Mouse (Mus musculus) intestine, embryonic 16.5 days (tissue): ENCODE measurements around the gene Eno2. TPM values are rescaled to one million over a fixed set of nuclear protein-coding genes. Genes with fewer than 3 reads are reported as not detected.
"Not testable (repeated sequence)": the region's sequence is repeated elsewhere in the genome, so short reads cannot be mapped to it uniquely, and the experiment has no call there.

Source experiments
- ATAC-seq: fragments of 200-750 bp; cut with Nextera tagmentation; 2 replicates; pipeline ENCODE4 v1.8.0; 2017; ENCODE audit warnings: moderate TSS enrichment, moderate library complexity
- H3K27ac ChIP-seq: fragments of 300-500 bp; sonication (generic); 2 replicates; pipeline ENCODE4 v1.5.1; 2014; ENCODE audit warnings: mild to moderate bottlenecking, low read length
- H3K27me3 ChIP-seq: fragments of 300-500 bp; sonication (generic); replicated peaks from 2 replicates; pipeline ENCODE4 v1.6.1; 2014; ENCODE audit warnings: low read length, control low read depth, mixed read lengths; ENCODE audit not compliant: control insufficient read depth, insufficient read depth
- H3K36me3 ChIP-seq: fragments of 300-500 bp; sonication (generic); 2 replicates; pipeline ENCODE4 v1.6.1; 2014; ENCODE audit warnings: low read length, control low read depth; ENCODE audit not compliant: control insufficient read depth, insufficient read depth
- H3K4me1 ChIP-seq: fragments of 300-500 bp; sonication (generic); 2 replicates; pipeline ENCODE4 v1.6.1; 2014; ENCODE audit warnings: low read length, control low read depth, mixed read lengths; ENCODE audit not compliant: control insufficient read depth, insufficient read depth
- H3K4me2 ChIP-seq: fragments of 300-500 bp; sonication (generic); 2 replicates; pipeline ENCODE4 v1.6.1; 2014; ENCODE audit warnings: low read depth, low read length, control low read depth
- H3K4me3 ChIP-seq: fragments of 300-500 bp; sonication (generic); 2 replicates; pipeline ENCODE4 v1.5.1; 2014; ENCODE audit warnings: mild to moderate bottlenecking, low read length
- H3K9ac ChIP-seq: fragments of 300-500 bp; sonication (generic); 2 replicates; pipeline ENCODE4 v1.6.1; 2014; ENCODE audit warnings: low read depth, low read length
- H3K9me3 ChIP-seq: fragments of 300-500 bp; sonication (generic); 2 replicates; pipeline ENCODE4 v1.6.1; 2016; ENCODE audit warnings: low read length, control low read depth; ENCODE audit not compliant: control insufficient read depth
- WGBS: fragments of 180-500 bp; shearing (Covaris S2); extraction: QIAGEN DNeasy Blood & Tissue Kit; methylation state at CpG from one replicate; pipeline ENCODE4 v1.1.7; 2014; 5-methylcytosine and 5-hydroxymethylcytosine counted together
- polyA plus RNA-seq: library from polyadenylated mRNA; unstranded; fragments of >200 nt; fragmentation: Nextera tagmentation; extraction: Ambion mirVana; gene quantifications from 2 replicates; pipeline ENCODE4 v1.2.1, GENCODE M21; 2015

Gene Eno2
- polyA plus RNA-seq, 1 experiment from 2014 or later, result 7.1 TPM

GRCm38 (mm10) chr6:124807366-124807765, 37.9 kb upstream of the Eno2 start:
- Histone ChIP-seq H3K36me3 (peaks cover 3% of the 10 kb centered on the region; the same call in 1 of the 2 replicates), H3K27ac (peak overlapping the region; percentile 96; the same call in 1 of the 2 replicates), H3K4me2 (no peak overlapping the region), H3K9ac (no peak overlapping the region), H3K9me3 (no peaks in the 10 kb centered on the region), H3K4me3 (no peak overlapping the region), H3K27me3 (no peaks in the 10 kb centered on the region), H3K4me1 (peaks cover 32% of the 10 kb centered on the region)
- ATAC-seq, result no peak
- 87% methylated on average over 4 of the region's 4 CpGs for WGBS

DNA sequence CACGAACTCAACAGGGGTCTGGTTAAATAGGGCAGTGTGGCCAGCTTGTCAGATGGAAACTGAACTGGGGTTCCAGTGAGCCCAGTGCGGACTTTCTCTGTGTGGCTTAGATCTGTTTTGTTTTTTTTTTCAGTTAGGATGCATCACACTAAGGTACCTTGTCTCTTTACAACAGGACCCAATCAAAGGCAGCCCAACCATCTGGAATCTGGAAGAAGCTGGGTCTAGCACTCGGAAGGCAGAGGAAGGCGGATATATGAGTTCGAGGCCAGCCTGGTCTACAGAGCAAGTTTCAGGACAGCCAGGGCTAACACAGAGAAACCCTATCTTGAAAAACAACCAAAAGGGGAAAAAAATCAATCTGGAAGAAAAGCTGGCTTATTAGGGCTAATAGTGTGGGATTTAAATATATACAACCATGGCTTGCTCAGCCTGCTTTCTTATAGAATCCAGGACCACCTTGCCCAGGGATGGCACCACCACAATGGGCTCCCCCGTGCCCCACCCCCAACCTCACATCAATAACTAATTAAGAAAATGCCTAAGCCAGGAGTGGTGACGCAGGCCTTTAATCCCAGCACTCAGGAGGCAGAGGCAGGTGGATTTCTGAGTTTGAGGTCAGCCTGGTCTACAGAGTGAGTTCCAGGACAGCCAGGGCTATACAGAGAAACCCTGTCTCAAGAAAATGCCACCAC, 37.1 kb upstream of the Eno2 start:
- ATAC-seq, result no peak
- H3K36me3 ChIP-seq, result no peaks in the 10 kb centered on the region; the same call in 1 of the 2 replicates
- WGBS, result 76% methylated on average over 7 of the region's 7 CpGs

DNA sequence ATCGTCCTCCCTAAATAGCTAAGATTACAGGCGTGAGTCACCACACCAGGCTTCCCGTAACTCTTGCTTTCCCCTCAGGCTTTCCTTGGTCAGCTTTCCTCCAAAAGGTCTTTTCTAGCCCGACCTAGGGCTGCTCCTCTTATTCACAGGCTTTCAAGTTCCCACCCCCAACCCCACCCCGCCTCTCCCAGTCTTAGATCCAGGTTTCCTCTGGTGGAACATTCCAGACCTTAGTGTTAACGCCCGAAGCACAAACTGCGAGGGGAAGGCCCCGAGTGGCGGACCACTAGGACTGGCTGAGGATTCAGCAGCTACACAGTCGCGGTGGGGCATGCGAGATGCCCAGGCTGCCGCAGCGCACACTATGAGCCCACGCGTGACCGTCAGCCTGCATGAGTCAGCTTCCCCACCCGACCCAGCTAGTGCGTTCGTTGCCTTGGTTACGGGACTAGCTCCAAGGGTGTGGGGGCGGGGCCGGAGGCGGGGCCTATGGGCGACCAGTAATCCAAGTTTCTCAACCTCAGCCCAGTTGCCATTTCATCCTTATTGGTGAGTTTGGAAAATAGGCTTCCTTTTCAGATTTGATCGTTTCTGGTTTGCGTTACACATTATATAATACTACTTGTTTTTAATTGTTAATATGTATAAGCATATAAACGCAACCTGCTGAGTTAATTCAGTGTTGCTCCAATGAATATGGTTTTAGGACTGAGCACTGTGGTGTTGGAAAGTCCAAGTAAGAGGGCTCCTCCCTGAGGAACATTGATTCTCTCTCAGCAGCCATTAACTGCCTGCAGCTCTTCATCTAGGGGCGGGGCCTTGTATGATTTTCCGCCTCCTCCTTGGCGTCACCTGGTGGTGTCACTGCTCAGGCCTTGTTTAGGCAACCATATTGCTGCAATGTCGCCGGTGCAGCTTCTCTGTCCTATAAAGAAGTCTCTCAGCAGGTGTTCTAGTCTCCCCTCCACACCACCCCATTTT, 36.2 kb upstream of the Eno2 start:
- peaks cover 22% of the 10 kb centered on the region for H3K4me1 ChIP-seq
- H3K36me3 ChIP-seq, result no peaks in the 10 kb centered on the region; the same call in 1 of the 2 replicates
- H3K27me3 ChIP-seq, result no peaks in the 10 kb centered on the region
- peak overlapping the region; percentile 71 for H3K9ac ChIP-seq
- peak; percentile 76 for ATAC-seq
- WGBS, result 1% methylated on average over 34 of the region's 34 CpGs
- no peaks in the 10 kb centered on the region for H3K9me3 ChIP-seq
- peak overlapping the region; percentile 59 for H3K4me3 ChIP-seq
- peak overlapping the region; percentile 90 for H3K4me2 ChIP-seq
- H3K27ac ChIP-seq, result peak overlapping the region; percentile 94

More for the DNA sequence above, 37.1 kb upstream of the Eno2 start:
- Histone ChIP-seq H3K4me1 (peaks cover 25% of the 10 kb centered on the region), H3K4me2 (peak overlapping the region; percentile 90), H3K9me3 (no peaks in the 10 kb centered on the region), H3K27me3 (no peaks in the 10 kb centered on the region), H3K27ac (peak overlapping the region; percentile 94), H3K4me3 (peak overlapping the region; percentile 59), H3K9ac (peak overlapping the region; percentile 36)

GRCm38 (mm10) chr6:124804341-124804740, 34.9 kb upstream of the Eno2 start:
- no peak for ATAC-seq
- H3K9me3 ChIP-seq, result no peaks in the 10 kb centered on the region
- no peak overlapping the region for H3K9ac ChIP-seq
- H3K4me2 ChIP-seq, result no peak overlapping the region
- no peak overlapping the region for H3K4me3 ChIP-seq
- no peak overlapping the region for H3K27ac ChIP-seq
- H3K36me3 ChIP-seq, result no peaks in the 10 kb centered on the region
- no peaks in the 10 kb centered on the region for H3K27me3 ChIP-seq
- 89% methylated on average over 3 of the region's 3 CpGs for WGBS
- H3K4me1 ChIP-seq, result peaks cover 14% of the 10 kb centered on the region

GRCm38 (mm10) chr6:124803691-124804090, 34.2 kb upstream of the Eno2 start:
- not testable (repeated sequence) for H3K27me3 ChIP-seq, ATAC-seq, H3K36me3 ChIP-seq, H3K9ac ChIP-seq, H3K4me3 ChIP-seq, H3K9me3 ChIP-seq, H3K27ac ChIP-seq, H3K4me2 ChIP-seq
- WGBS, result 95% methylated on average over 4 of the region's 4 CpGs
- peaks cover 14% of the 10 kb centered on the region for H3K4me1 ChIP-seq

- H3K9ac ChIP-seq, result no peak overlapping the region
- WGBS, result 84% methylated on average over 3 of the region's 3 CpGs
Measured at GRCm38 (mm10) chr6:124803061-124803460, 33.6 kb upstream of the Eno2 start.

GRCm38 (mm10) chr6:124802400-124802799, 32.9 kb upstream of the Eno2 start:
- WGBS, result 21% methylated on average over 4 of the region's 9 CpGs
- Histone ChIP-seq H3K4me3 (peak overlapping the region; percentile 2; the same call in 1 of the 2 replicates), H3K4me2 (peak overlapping the region; percentile 7; the same call in 1 of the 2 replicates)

More at GRCm38 (mm10) chr6:124803061-124803460, 33.6 kb upstream of the Eno2 start:
- H3K27me3 ChIP-seq, result no peaks in the 10 kb centered on the region
- no peak for ATAC-seq
- no peaks in the 10 kb centered on the region for H3K9me3 ChIP-seq
- H3K4me3 ChIP-seq, result no peak overlapping the region
- H3K27ac ChIP-seq, result no peak overlapping the region
- no peak overlapping the region for H3K4me2 ChIP-seq
- peaks cover 14% of the 10 kb centered on the region for H3K4me1 ChIP-seq
- no peaks in the 10 kb centered on the region for H3K36me3 ChIP-seq

DNA sequence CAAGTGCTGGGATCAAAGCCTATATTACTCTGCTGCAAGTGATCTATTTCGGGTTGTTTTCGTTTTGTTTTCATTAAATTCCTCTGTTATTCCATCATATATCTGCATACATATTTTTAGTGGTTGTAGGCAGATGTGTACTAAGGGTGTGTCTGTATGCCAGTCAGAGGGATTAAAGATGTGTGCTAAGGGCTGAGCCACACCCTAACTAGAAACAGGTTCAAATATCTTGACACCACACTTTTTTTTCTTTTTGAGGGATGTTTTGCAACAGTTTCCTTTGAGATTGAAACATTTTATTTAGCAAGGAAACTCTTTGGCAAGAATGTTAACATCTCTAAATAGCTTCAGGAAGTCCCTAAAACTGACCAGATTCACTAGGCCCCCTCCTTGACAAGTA, 26.7 kb upstream of the Eno2 start:
- WGBS, result 74% methylated on average over 2 of the region's 2 CpGs
- no peaks in the 10 kb centered on the region for H3K36me3 ChIP-seq

More at GRCm38 (mm10) chr6:124802400-124802799, 32.9 kb upstream of the Eno2 start:
- not testable (repeated sequence) for H3K9me3 ChIP-seq, H3K4me1 ChIP-seq, H3K27me3 ChIP-seq, H3K36me3 ChIP-seq, H3K9ac ChIP-seq
- ATAC-seq, result peak; percentile 27
- peak overlapping the region; percentile 31 for H3K27ac ChIP-seq

DNA sequence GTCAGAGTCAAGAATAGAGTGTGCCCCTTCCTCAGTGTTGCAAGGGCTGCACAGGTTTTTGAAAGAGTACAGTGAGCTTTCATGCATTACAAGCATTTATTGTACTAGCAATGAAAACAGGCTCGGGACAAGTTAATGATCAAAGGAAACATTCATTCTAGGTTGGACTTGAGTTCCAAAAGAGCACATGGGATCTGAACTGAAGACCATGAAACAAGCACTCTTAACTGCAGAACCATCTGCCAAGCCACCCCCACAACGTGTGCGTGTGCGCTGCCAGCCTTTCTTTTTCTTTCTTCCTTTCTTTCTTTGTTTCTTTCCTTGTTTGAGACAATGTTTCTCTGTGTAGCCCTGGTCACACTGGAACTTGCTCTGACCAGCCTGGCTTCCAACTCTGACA, 26.3 kb upstream of the Eno2 start:
- peak; percentile 42 for ATAC-seq
- no peak overlapping the region for H3K9ac ChIP-seq
- no peak overlapping the region for H3K4me3 ChIP-seq
- no peaks in the 10 kb centered on the region for H3K36me3 ChIP-seq
- no peaks in the 10 kb centered on the region for H3K27me3 ChIP-seq
- no peaks in the 10 kb centered on the region for H3K4me1 ChIP-seq
- H3K4me2 ChIP-seq, result no peak overlapping the region
- 71% methylated on average over 4 of the region's 4 CpGs for WGBS
- H3K27ac ChIP-seq, result no peak overlapping the region
- H3K9me3 ChIP-seq, result no peaks in the 10 kb centered on the region

More for the DNA sequence above, 26.7 kb upstream of the Eno2 start:
- ATAC-seq, result peak; percentile 73
- Histone ChIP-seq H3K4me1 (no peaks in the 10 kb centered on the region), H3K4me3 (no peak overlapping the region), H3K4me2 (no peak overlapping the region), H3K27ac (no peak overlapping the region), H3K9ac (no peak overlapping the region), H3K9me3 (no peaks in the 10 kb centered on the region), H3K27me3 (no peaks in the 10 kb centered on the region)
